Mouse (Mus musculus) kidney, embryonic 16.5 days (tissue): ENCODE data around the gene Tubg1. TPM values are rescaled to one million over a fixed set of nuclear protein-coding genes. Genes with fewer than 3 reads are reported as not detected.

ENCODE experiments used
- ATAC-seq: fragments of 200-750 bp; cut with Nextera tagmentation; 2 replicates; pipeline ENCODE4 v1.8.0; 2017; ENCODE audit warnings: moderate TSS enrichment; ENCODE audit not compliant: low FRiP score, low TSS enrichment
- H3K27ac ChIP-seq: fragments of 300-500 bp; sonication (generic); 2 replicates; pipeline ENCODE4 v1.5.1; 2014; ENCODE audit warnings: low read length
- H3K27me3 ChIP-seq: fragments of 300-500 bp; sonication (generic); 2 replicates; pipeline ENCODE4 v1.6.1; 2014; ENCODE audit warnings: low read length, control low read depth, mixed read lengths; ENCODE audit not compliant: insufficient read depth
- H3K36me3 ChIP-seq: fragments of 300-500 bp; sonication (generic); 2 replicates; pipeline ENCODE4 v1.6.1; 2014; ENCODE audit warnings: low read length, control low read depth, mixed read lengths; ENCODE audit not compliant: insufficient read depth
- H3K4me1 ChIP-seq: fragments of 300-500 bp; sonication (generic); 2 replicates; pipeline ENCODE4 v1.6.1; 2014; ENCODE audit warnings: low read length, control low read depth, mixed read lengths; ENCODE audit not compliant: insufficient read depth
- H3K4me2 ChIP-seq: fragments of 300-500 bp; sonication (generic); replicated peaks from 2 replicates; pipeline ENCODE4 v1.6.1; 2014; ENCODE audit warnings: low read depth, low read length
- H3K4me3 ChIP-seq: fragments of 300-500 bp; sonication (generic); 2 replicates; pipeline ENCODE4 v1.5.1; 2014; ENCODE audit warnings: mild to moderate bottlenecking, low read length
- H3K9ac ChIP-seq: fragments of 300-500 bp; sonication (generic); replicated peaks from 2 replicates; pipeline ENCODE4 v1.6.1; 2014; ENCODE audit warnings: low read length
- H3K9me3 ChIP-seq: fragments of 300-500 bp; sonication (generic); 2 replicates; pipeline ENCODE4 v1.6.1; 2016; ENCODE audit warnings: low read length, control low read depth
- WGBS: fragments of 180-500 bp; shearing (Covaris S2); extraction: QIAGEN DNeasy Blood & Tissue Kit; methylation state at CpG from one replicate; pipeline ENCODE4 v1.1.7; 2014; 5-methylcytosine and 5-hydroxymethylcytosine counted together
- microRNA-seq: library from miRNA; unstranded; fragments of <30 nt; microRNA quantifications from one replicate; pipeline ENCODE4, GENCODE M21; 2016
- polyA plus RNA-seq: library from polyadenylated mRNA; unstranded; fragments of >200 nt; fragmentation: Nextera tagmentation; extraction: Ambion mirVana; gene quantifications from 2 replicates; pipeline ENCODE4 v1.2.1, GENCODE M21; 2015

Tubg1 gene
- polyA plus RNA-seq, 1 experiment from 2014 or later: 98.2 TPM

GRCm38 (mm10) chr11:101174389-101174745 is 54.6 kb downstream of the Tubg1 start:
- no peak for ATAC-seq
- H3K4me1 ChIP-seq: peaks cover 67% of the 10 kb centered on the region
- peaks cover 20% of the 10 kb centered on the region for H3K27me3 ChIP-seq
- peak overlapping the region; percentile 96 for H3K4me2 ChIP-seq
- peak overlapping the region; percentile 46 for H3K4me3 ChIP-seq
- WGBS: 31% methylated on average over 9 of the region's 9 CpGs
- H3K9me3 ChIP-seq: no peaks in the 10 kb centered on the region
- H3K36me3 ChIP-seq: no peaks in the 10 kb centered on the region
- H3K9ac ChIP-seq: peak overlapping the region; percentile 70
- peak overlapping the region; percentile 93 for H3K27ac ChIP-seq

- Histone ChIP-seq H3K4me3 (peak within 1 kb of the TSS; percentile 46), H3K9me3 (no peaks in the 10 kb centered on the region), H3K27ac (peak within 1 kb of the TSS; percentile 93), H3K27me3 (peaks cover 20% of the 10 kb centered on the region), H3K4me2 (peak within 1 kb of the TSS; percentile 96), H3K36me3 (no peaks in the 10 kb centered on the region), H3K9ac (peak within 1 kb of the TSS; percentile 70), H3K4me1 (peaks cover 61% of the 10 kb centered on the region)
- no peak for ATAC-seq
- WGBS: 21% methylated on average over 14 of the region's 14 CpGs
These were observed 55.3 kb downstream of the Tubg1 start, which contains the start of gene Ccr10 for GRCm38 (mm10) chr11:101174851-101175628. Gene Ccr10 (minus strand): TSS chr11:101175443.

GRCm38 (mm10) chr11:101175636-101176116 is 55.9 kb downstream of the Tubg1 start:
- H3K4me1 ChIP-seq: peaks cover 59% of the 10 kb centered on the region
- 8% methylated on average over 11 of the region's 11 CpGs for WGBS
- H3K9me3 ChIP-seq: no peaks in the 10 kb centered on the region
- no peaks in the 10 kb centered on the region for H3K36me3 ChIP-seq
- ATAC-seq: no peak
- peaks cover 20% of the 10 kb centered on the region for H3K27me3 ChIP-seq
- H3K4me2 ChIP-seq: peak overlapping the region; percentile 96
- H3K27ac ChIP-seq: no peak overlapping the region
- H3K4me3 ChIP-seq: peak overlapping the region; percentile 42
- peak overlapping the region; percentile 22; the same call in 1 of the 2 replicates for H3K9ac ChIP-seq

Small RNA genes within 50 kb of the gene (microRNA-seq; reads per million reads assigned to microRNA genes)
- gene Gm27626: not detected

Other genes starting within 250 kb of the Tubg1 start
- 47.9 and 54.4 TPM in 2 replicates for gene Stat3, start 180.4 kb upstream of the Tubg1 start, polyA plus RNA-seq
- 140 and 161 TPM in 2 replicates for gene Cavin1, start 149.1 kb upstream of the Tubg1 start, polyA plus RNA-seq
- 42.2 and 45.3 TPM in 2 replicates for gene Atp6v0a1, start 110.5 kb upstream of the Tubg1 start, polyA plus RNA-seq
- 18.6 and 23.0 TPM in 2 replicates for gene Naglu, start 49.9 kb upstream of the Tubg1 start, polyA plus RNA-seq
- gene Hsd17b1, start 41.5 kb upstream of the Tubg1 start, polyA plus RNA-seq: 0.77 TPM in 1 of 2 replicates, not detected in the other
- gene Coasy, start 37.4 kb upstream of the Tubg1 start, polyA plus RNA-seq: 54.3 and 57.9 TPM in 2 replicates
- 51.9 and 58.9 TPM in 2 replicates for gene Mlx, start 32.7 kb upstream of the Tubg1 start, polyA plus RNA-seq
- 40.0 and 40.1 TPM in 2 replicates for gene Psmc3ip, start 24.5 kb upstream of the Tubg1 start, polyA plus RNA-seq
- gene Retreg3, start within 50 bp of the Tubg1 start, polyA plus RNA-seq: 21.9 and 23.2 TPM in 2 replicates
- 4.2 and 4.5 TPM in 2 replicates for gene Tubg2, start 36.0 kb downstream of the Tubg1 start, polyA plus RNA-seq
- gene Cntnap1, start 50.6 kb downstream of the Tubg1 start, polyA plus RNA-seq: 2.2 TPM in 2 replicates
- gene Plekhh3, start 51.4 kb downstream of the Tubg1 start, polyA plus RNA-seq: 18.7 and 19.2 TPM in 2 replicates
- 0.50 and 0.76 TPM in 2 replicates for gene Ccr10, start 55.5 kb downstream of the Tubg1 start, polyA plus RNA-seq
- 25.1 and 29.5 TPM in 2 replicates for gene Ezh1, start 106.5 kb downstream of the Tubg1 start, polyA plus RNA-seq
- gene Ramp2, start 126.1 kb downstream of the Tubg1 start, polyA plus RNA-seq: 246 and 270 TPM in 2 replicates
- 154 TPM in 2 replicates for gene Vps25, start 133.8 kb downstream of the Tubg1 start, polyA plus RNA-seq
- gene Wnk4, start 140.6 kb downstream of the Tubg1 start, polyA plus RNA-seq: 30.5 and 39.5 TPM in 2 replicates
- 1.7 and 3.2 TPM in 2 replicates for gene Cntd1, start 159.1 kb downstream of the Tubg1 start, polyA plus RNA-seq
- gene Coa3, start 159.2 kb downstream of the Tubg1 start, polyA plus RNA-seq: 197 and 200 TPM in 2 replicates
- gene Becn1, start 182.3 kb downstream of the Tubg1 start, polyA plus RNA-seq: 176 and 188 TPM in 2 replicates
- 142 and 148 TPM in 2 replicates for gene Psme3, start 196.3 kb downstream of the Tubg1 start, polyA plus RNA-seq
- 1.7 and 2.0 TPM in 2 replicates for gene Aoc2, start 205.1 kb downstream of the Tubg1 start, polyA plus RNA-seq
- gene Aoc3, start 210.7 kb downstream of the Tubg1 start, polyA plus RNA-seq: 0.86 and 1.3 TPM in 2 replicates
- 2.8 and 3.6 TPM in 2 replicates for gene G6pc, start 247.6 kb downstream of the Tubg1 start, polyA plus RNA-seq